Mouse (Mus musculus): ENCODE measurements around the gene Def6. TPM values are rescaled to one million over a fixed set of nuclear protein-coding genes. Genes with fewer than 3 reads are reported as not detected.

The Def6 gene
- total RNA-seq, 1 experiment: 17.6 TPM

DNA sequence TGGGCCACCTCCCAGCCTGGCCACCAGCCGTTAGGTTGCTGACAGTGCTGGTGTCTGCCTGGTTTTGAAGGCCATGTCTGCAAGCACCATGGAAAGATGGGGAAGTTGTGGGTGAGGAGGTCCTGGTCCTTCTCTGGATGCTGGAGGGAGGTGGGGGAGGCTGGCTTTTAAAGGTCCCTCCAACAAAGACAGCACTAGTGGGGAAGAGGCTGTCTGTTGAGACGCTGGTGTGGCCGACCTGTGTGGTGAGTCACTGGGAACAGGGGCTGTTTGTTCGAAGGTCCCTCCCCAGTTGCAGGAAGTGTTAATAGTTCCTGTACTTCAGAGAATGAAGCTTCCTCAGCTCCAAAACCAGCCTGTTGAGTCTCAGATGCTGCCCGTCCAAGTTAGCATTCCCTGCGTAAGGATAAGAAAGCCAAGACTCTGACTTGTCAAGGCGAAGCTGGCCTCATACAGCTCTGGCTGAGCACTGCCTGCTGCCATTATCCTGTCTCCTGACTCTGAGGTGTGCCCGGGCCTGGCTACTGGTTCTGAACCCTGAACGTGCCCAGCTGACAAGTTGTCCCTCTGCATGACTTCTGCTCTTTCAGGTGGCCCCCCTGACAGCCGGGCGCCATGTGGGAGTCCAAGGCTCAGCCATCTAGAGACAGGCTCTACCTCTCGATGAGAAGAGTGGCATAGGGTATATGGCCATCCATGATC lies 44.2 kb downstream of the Def6 start:
- TF ChIP-seq MAFK (IDR thresholded peaks at IDR 0.05; ENCODE audit: insufficient read depth, low read depth, low read length): no peak

GRCm38 (mm10) chr17:28252281-28252648 lies 44.7 kb downstream of the Def6 start:
- no peak overlapping the region for H3K4me3 ChIP-seq (ENCODE audit: insufficient read depth in 1 of 2, low read depth in 1 of 2, low read length in 2 of 2, poor library complexity in 1 of 2, severe bottlenecking in 1 of 2)
- in situ Hi-C loops (cut with MboI; ENCODE audit: low sequenced_read_pairs in 2 of 2, unreplicated experiment in 2 of 2): no loop called here
- no peak overlapping the region for H3K27ac ChIP-seq (ENCODE audit: insufficient read depth, low read depth, low read length, poor library complexity, severe bottlenecking)
- H3K36me3 ChIP-seq (ENCODE audit: control insufficient read depth, insufficient read depth, low read length, poor library complexity, severe bottlenecking): 0 out of 2 replicates have a peak, but pooled peaks cover 3% of the 10 kb centered on the region
- no peaks in the 10 kb centered on the region for H3K9me3 ChIP-seq (ENCODE audit: control insufficient read depth, insufficient read depth, low read depth, low read length)
- no peak overlapping the region for H3K9ac ChIP-seq (ENCODE audit: insufficient read depth, low read depth, low read length, poor library complexity, severe bottlenecking)
- peaks cover 5 to 23% of the 10 kb centered on the region in 2 experiments; a peak in 3 of 4 replicates for H3K4me1 ChIP-seq (ENCODE audit: control insufficient read depth in 2 of 2, insufficient read depth in 2 of 2, low read length in 2 of 2, poor library complexity in 1 of 2)
- no peak for DNase-seq (ENCODE audit: low read depth, low spot score)
- TF ChIP-seq CHD2 (IDR thresholded peaks at IDR 0.05; ENCODE audit: low read depth, low read length): no peak
- TF ChIP-seq HCFC1 (IDR thresholded peaks at IDR 0.05; ENCODE audit: borderline replicate concordance, insufficient read depth, low read length): no peak
- no peak for TF ChIP-seq ZC3H11A (IDR thresholded peaks at IDR 0.05; ENCODE audit: borderline replicate concordance, low read depth, low read length)
- TF ChIP-seq MAFK (IDR thresholded peaks at IDR 0.05; ENCODE audit: insufficient read depth, low read depth, low read length): no peak
- no peak for TF ChIP-seq ZNF384 (IDR thresholded peaks at IDR 0.05; ENCODE audit: low read depth, low read length)

More for the DNA sequence above, 44.2 kb downstream of the Def6 start:
- in situ Hi-C loops (cut with MboI; ENCODE audit: low sequenced_read_pairs in 2 of 2, unreplicated experiment in 2 of 2): no loop called here
- Histone ChIP-seq H3K9ac (ENCODE audit: insufficient read depth, low read depth, low read length, poor library complexity, severe bottlenecking) (no peak overlapping the region), H3K4me3 (ENCODE audit: insufficient read depth in 1 of 2, low read depth in 1 of 2, low read length in 2 of 2, poor library complexity in 1 of 2, severe bottlenecking in 1 of 2) (no peak overlapping the region), H3K36me3 (ENCODE audit: control insufficient read depth, insufficient read depth, low read length, poor library complexity, severe bottlenecking) (0 out of 2 replicates have a peak, but pooled peaks cover 3% of the 10 kb centered on the region), H3K4me1 (ENCODE audit: control insufficient read depth in 2 of 2, insufficient read depth in 2 of 2, low read length in 2 of 2, poor library complexity in 1 of 2) (peaks cover 2 to 17% of the 10 kb centered on the region in 2 experiments; a peak in 3 of 4 replicates), H3K9me3 (ENCODE audit: control insufficient read depth, insufficient read depth, low read depth, low read length) (no peaks in the 10 kb centered on the region), H3K27ac (ENCODE audit: insufficient read depth, low read depth, low read length, poor library complexity, severe bottlenecking) (no peak overlapping the region)
- no peak for DNase-seq (ENCODE audit: low read depth, low spot score)

DNA sequence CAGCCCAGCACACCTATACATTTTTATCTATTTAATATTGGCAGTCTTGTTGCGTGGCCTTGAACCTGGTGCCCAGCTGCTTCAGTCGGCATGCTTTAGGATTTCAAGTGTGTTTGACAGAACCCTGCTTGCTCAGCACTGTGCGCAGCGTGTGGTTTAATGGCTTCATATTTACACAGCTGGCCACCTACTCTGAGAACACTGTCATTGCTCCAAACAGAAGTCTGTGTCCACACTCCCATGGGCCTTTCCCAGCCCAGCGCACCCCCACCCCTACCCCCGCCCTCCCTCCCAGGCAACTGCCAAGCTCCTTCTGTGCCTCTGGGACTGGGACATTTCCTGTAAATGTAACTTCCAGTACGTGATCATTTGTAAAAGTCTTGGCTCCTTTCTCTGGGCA lies 45.6 kb downstream of the Def6 start:
- no peak overlapping the region for H3K4me3 ChIP-seq (ENCODE audit: insufficient read depth in 1 of 2, low read depth in 1 of 2, low read length in 2 of 2, poor library complexity in 1 of 2, severe bottlenecking in 1 of 2)
- H3K9me3 ChIP-seq (ENCODE audit: control insufficient read depth, insufficient read depth, low read depth, low read length): no peaks in the 10 kb centered on the region
- in situ Hi-C loops (cut with MboI; ENCODE audit: low sequenced_read_pairs in 2 of 2, unreplicated experiment in 2 of 2): no loop called here
- TF ChIP-seq CHD2 (IDR thresholded peaks at IDR 0.05; ENCODE audit: low read depth, low read length) (no peak), ZC3H11A (IDR thresholded peaks at IDR 0.05; ENCODE audit: borderline replicate concordance, low read depth, low read length) (no peak), HCFC1 (IDR thresholded peaks at IDR 0.05; ENCODE audit: borderline replicate concordance, insufficient read depth, low read length) (no peak)
- DNase-seq (ENCODE audit: low read depth, low spot score): no peak
- 0 out of 2 replicates have a peak, but pooled peaks cover 3% of the 10 kb centered on the region for H3K36me3 ChIP-seq (ENCODE audit: control insufficient read depth, insufficient read depth, low read length, poor library complexity, severe bottlenecking)
- no peak overlapping the region for H3K27ac ChIP-seq (ENCODE audit: insufficient read depth, low read depth, low read length, poor library complexity, severe bottlenecking)
- H3K9ac ChIP-seq (ENCODE audit: insufficient read depth, low read depth, low read length, poor library complexity, severe bottlenecking): no peak overlapping the region
- H3K4me1 ChIP-seq (ENCODE audit: control insufficient read depth in 2 of 2, insufficient read depth in 2 of 2, low read length in 2 of 2, poor library complexity in 1 of 2): peaks cover 5 to 29% of the 10 kb centered on the region in 2 experiments; a peak in 3 of 4 replicates

GRCm38 (mm10) chr17:28254804-28255203 lies 47.2 kb downstream of the Def6 start:
- Histone ChIP-seq H3K4me3 (ENCODE audit: insufficient read depth in 1 of 2, low read depth in 1 of 2, low read length in 2 of 2, poor library complexity in 1 of 2, severe bottlenecking in 1 of 2) (no peak overlapping the region), H3K9ac (ENCODE audit: insufficient read depth, low read depth, low read length, poor library complexity, severe bottlenecking) (no peak overlapping the region), H3K27ac (ENCODE audit: insufficient read depth, low read depth, low read length, poor library complexity, severe bottlenecking) (no peak overlapping the region), H3K4me1 (ENCODE audit: control insufficient read depth in 2 of 2, insufficient read depth in 2 of 2, low read length in 2 of 2, poor library complexity in 1 of 2) (peaks cover 5 to 39% of the 10 kb centered on the region in 2 experiments; a peak in 3 of 4 replicates), H3K36me3 (ENCODE audit: control insufficient read depth, insufficient read depth, low read length, poor library complexity, severe bottlenecking) (0 out of 2 replicates have a peak, but pooled peaks cover 3% of the 10 kb centered on the region), H3K9me3 (ENCODE audit: control insufficient read depth, insufficient read depth, low read depth, low read length) (no peaks in the 10 kb centered on the region)
- DNase-seq (ENCODE audit: low read depth, low spot score): no peak
- TF ChIP-seq CHD2 (IDR thresholded peaks at IDR 0.05; ENCODE audit: low read depth, low read length) (no peak), HCFC1 (IDR thresholded peaks at IDR 0.05; ENCODE audit: borderline replicate concordance, insufficient read depth, low read length) (no peak), ZC3H11A (IDR thresholded peaks at IDR 0.05; ENCODE audit: borderline replicate concordance, low read depth, low read length) (no peak), ZNF384 (IDR thresholded peaks at IDR 0.05; ENCODE audit: low read depth, low read length) (no peak), MAFK (IDR thresholded peaks at IDR 0.05; ENCODE audit: insufficient read depth, low read depth, low read length) (no peak)
- in situ Hi-C loops (cut with MboI; ENCODE audit: low sequenced_read_pairs in 2 of 2, unreplicated experiment in 2 of 2): no loop called here

- 0 out of 2 replicates have a peak, but pooled peaks cover 3% of the 10 kb centered on the region for H3K36me3 ChIP-seq (ENCODE audit: control insufficient read depth, insufficient read depth, low read length, poor library complexity, severe bottlenecking)
- H3K4me3 ChIP-seq (ENCODE audit: insufficient read depth in 1 of 2, low read depth in 1 of 2, low read length in 2 of 2, poor library complexity in 1 of 2, severe bottlenecking in 1 of 2): no peak overlapping the region
- no peaks in the 10 kb centered on the region for H3K9me3 ChIP-seq (ENCODE audit: control insufficient read depth, insufficient read depth, low read depth, low read length)
- in situ Hi-C loops (cut with MboI; ENCODE audit: low sequenced_read_pairs in 2 of 2, unreplicated experiment in 2 of 2): no loop called here
- no peak for TF ChIP-seq MAFK (IDR thresholded peaks at IDR 0.05; ENCODE audit: insufficient read depth, low read depth, low read length)
- TF ChIP-seq CHD2 (IDR thresholded peaks at IDR 0.05; ENCODE audit: low read depth, low read length): no peak
- no peak for TF ChIP-seq ZC3H11A (IDR thresholded peaks at IDR 0.05; ENCODE audit: borderline replicate concordance, low read depth, low read length)
- no peak for TF ChIP-seq ZNF384 (IDR thresholded peaks at IDR 0.05; ENCODE audit: low read depth, low read length)
- no peak for TF ChIP-seq HCFC1 (IDR thresholded peaks at IDR 0.05; ENCODE audit: borderline replicate concordance, insufficient read depth, low read length)
- no peak overlapping the region for H3K9ac ChIP-seq (ENCODE audit: insufficient read depth, low read depth, low read length, poor library complexity, severe bottlenecking)
- H3K4me1 ChIP-seq (ENCODE audit: control insufficient read depth in 2 of 2, insufficient read depth in 2 of 2, low read length in 2 of 2, poor library complexity in 1 of 2): peaks cover 5 to 41% of the 10 kb centered on the region in 2 experiments; a peak in 3 of 4 replicates
- DNase-seq (ENCODE audit: low read depth, low spot score): no peak
- H3K27ac ChIP-seq (ENCODE audit: insufficient read depth, low read depth, low read length, poor library complexity, severe bottlenecking): no peak overlapping the region
These were observed 48.1 kb downstream of the Def6 start for GRCm38 (mm10) chr17:28255651-28256050.

Measured in ES-E14 (cell line).